Mouse (Mus musculus): Measurements from ENCODE around the gene Gm44973. TPM values are rescaled to one million over a fixed set of nuclear protein-coding genes. Genes with fewer than 3 reads are reported as not detected.
"Not testable (repeated sequence)": the region's sequence is repeated elsewhere in the genome, so short reads cannot be mapped to it uniquely, and the experiment has no call there.

Gm44973 gene
- total and polyA plus RNA-seq, 3 experiments: not detected

- H3K36me3 ChIP-seq (replicated peaks): peaks cover 55% of the 10 kb centered on the region
- H3K9me3 ChIP-seq (replicated peaks): no peaks in the 10 kb centered on the region
- no peak for ATAC-seq (ENCODE audit: extremely low read depth, insufficient number of reproducible peaks, low FRiP score, poor library complexity, severe bottlenecking)
- TF ChIP-seq TAL1 (conservative IDR thresholded peaks at IDR 0.05; ENCODE audit: low read depth, low read length) (no peak), POLR2AphosphoS5 (IDR thresholded peaks at IDR 0.05; ENCODE audit: insufficient replicate concordance, low read depth, low read length) (no peak), CTCF (IDR thresholded peaks at IDR 0.05; ENCODE audit: low read depth, low read length) (no peak), GATA1 (IDR thresholded peaks at IDR 0.05; ENCODE audit: borderline replicate concordance, low read length) (no peak), GATA2 (IDR thresholded peaks at IDR 0.05; ENCODE audit: borderline replicate concordance, low read depth, low read length) (no peak)
- H3K27me3 ChIP-seq (ENCODE audit: insufficient read depth, low read length): no peaks in the 10 kb centered on the region
- H3K4me1 ChIP-seq (ENCODE audit: insufficient read depth, low read depth, low read length): peaks cover 67% of the 10 kb centered on the region
- DNase-seq (ENCODE audit: low spot score): no peak
- H3K4me3 ChIP-seq (ENCODE audit: low read depth, low read length): peak overlapping the region; percentile 65; the same call in 1 of the 2 replicates
These were observed 49.6 kb downstream of the Gm44973 start for GRCm38 (mm10) chr7:5064886-5065285.

- Histone ChIP-seq H3K36me3 (replicated peaks) (peaks cover 98% of the 10 kb centered on the region), H3K9me3 (replicated peaks) (no peaks in the 10 kb centered on the region), H3K4me3 (ENCODE audit: low read depth, low read length) (no peak overlapping the region), H3K27me3 (ENCODE audit: insufficient read depth, low read length) (no peaks in the 10 kb centered on the region), H3K4me1 (ENCODE audit: insufficient read depth, low read depth, low read length) (peaks cover 94% of the 10 kb centered on the region)
- no peak for DNase-seq (ENCODE audit: low spot score)
- no peak for ATAC-seq (ENCODE audit: extremely low read depth, insufficient number of reproducible peaks, low FRiP score, poor library complexity, severe bottlenecking)
- TF ChIP-seq CTCF (IDR thresholded peaks at IDR 0.05; ENCODE audit: low read depth, low read length): no peak
- no peak for TF ChIP-seq TAL1 (conservative IDR thresholded peaks at IDR 0.05; ENCODE audit: low read depth, low read length)
- no peak for TF ChIP-seq GATA2 (IDR thresholded peaks at IDR 0.05; ENCODE audit: borderline replicate concordance, low read depth, low read length)
- TF ChIP-seq GATA1 (IDR thresholded peaks at IDR 0.05; ENCODE audit: borderline replicate concordance, low read length): no peak
- TF ChIP-seq POLR2AphosphoS5 (IDR thresholded peaks at IDR 0.05; ENCODE audit: insufficient replicate concordance, low read depth, low read length): no peak
These were observed 58.3 kb downstream of the Gm44973 start for GRCm38 (mm10) chr7:5073586-5073985.

- Histone ChIP-seq H3K27me3 (ENCODE audit: insufficient read depth, low read length) (no peaks in the 10 kb centered on the region), H3K4me3 (ENCODE audit: low read depth, low read length) (no peak overlapping the region; the same call in 1 of the 2 replicates), H3K9me3 (replicated peaks) (no peaks in the 10 kb centered on the region), H3K4me1 (ENCODE audit: insufficient read depth, low read depth, low read length) (peaks cover 87% of the 10 kb centered on the region), H3K36me3 (replicated peaks) (peaks cover 92% of the 10 kb centered on the region)
- TF ChIP-seq GATA2 (IDR thresholded peaks at IDR 0.05; ENCODE audit: borderline replicate concordance, low read depth, low read length) (no peak), GATA1 (IDR thresholded peaks at IDR 0.05; ENCODE audit: borderline replicate concordance, low read length) (no peak)
- ATAC-seq (ENCODE audit: extremely low read depth, insufficient number of reproducible peaks, low FRiP score, poor library complexity, severe bottlenecking) (no peak), DNase-seq (ENCODE audit: low spot score) (no peak)
These were observed 59.7 kb downstream of the Gm44973 start for GRCm38 (mm10) chr7:5074984-5075383.

GRCm38 (mm10) chr7:5076931-5077330, 61.6 kb downstream of the Gm44973 start:
- peak; percentile 74 for ATAC-seq (ENCODE audit: extremely low read depth, insufficient number of reproducible peaks, low FRiP score, poor library complexity, severe bottlenecking)
- H3K4me1 ChIP-seq (ENCODE audit: insufficient read depth, low read depth, low read length): peaks cover 73% of the 10 kb centered on the region
- H3K9me3 ChIP-seq (replicated peaks): no peaks in the 10 kb centered on the region
- H3K4me3 ChIP-seq (ENCODE audit: low read depth, low read length): no peak overlapping the region
- peak; percentile 48 for DNase-seq (ENCODE audit: low spot score)
- TF ChIP-seq TAL1 (conservative IDR thresholded peaks at IDR 0.05; ENCODE audit: low read depth, low read length) (peak; percentile 75), GATA1 (IDR thresholded peaks at IDR 0.05; ENCODE audit: borderline replicate concordance, low read length) (no peak)
- peaks cover 74% of the 10 kb centered on the region for H3K36me3 ChIP-seq (replicated peaks)
- no peaks in the 10 kb centered on the region for H3K27me3 ChIP-seq (ENCODE audit: insufficient read depth, low read length)

GRCm38 (mm10) chr7:5079365-5080009, 64.2 kb downstream of the Gm44973 start:
- not testable (repeated sequence) for ATAC-seq (ENCODE audit: extremely low read depth, insufficient number of reproducible peaks, low FRiP score, poor library complexity, severe bottlenecking); DNase-seq (ENCODE audit: low spot score); H3K9me3 ChIP-seq (replicated peaks); H3K27me3 ChIP-seq (ENCODE audit: insufficient read depth, low read length)
- peaks cover 69% of the 10 kb centered on the region for H3K36me3 ChIP-seq (replicated peaks)
- H3K4me3 ChIP-seq (ENCODE audit: low read depth, low read length): peak overlapping the region; percentile 98
- H3K4me1 ChIP-seq (ENCODE audit: insufficient read depth, low read depth, low read length): peaks cover 68% of the 10 kb centered on the region

GRCm38 (mm10) chr7:5080010-5080751, 64.9 kb downstream of the Gm44973 start, which contains the start of gene Epn1:
Gene Epn1, plus strand, starts transcription at chr7:5080235.
- H3K4me1 ChIP-seq (ENCODE audit: insufficient read depth, low read depth, low read length): peaks cover 68% of the 10 kb centered on the region
- H3K4me3 ChIP-seq (ENCODE audit: low read depth, low read length): peak within 1 kb of the TSS; percentile 98
- DNase-seq (ENCODE audit: low spot score): peak; percentile 85
- peak; percentile 75; the same call in 1 of the 2 replicates for TF ChIP-seq POLR2AphosphoS5 (IDR thresholded peaks at IDR 0.05; ENCODE audit: insufficient replicate concordance, low read depth, low read length)
- TF ChIP-seq GATA1 (IDR thresholded peaks at IDR 0.05; ENCODE audit: borderline replicate concordance, low read length): no peak
- TF ChIP-seq GATA2 (IDR thresholded peaks at IDR 0.05; ENCODE audit: borderline replicate concordance, low read depth, low read length): no peak
- no peak for TF ChIP-seq TAL1 (conservative IDR thresholded peaks at IDR 0.05; ENCODE audit: low read depth, low read length)
- TF ChIP-seq CTCF (IDR thresholded peaks at IDR 0.05; ENCODE audit: low read depth, low read length): no peak
- no peaks in the 10 kb centered on the region for H3K9me3 ChIP-seq (replicated peaks)
- peaks cover 69% of the 10 kb centered on the region for H3K36me3 ChIP-seq (replicated peaks)
- ATAC-seq (ENCODE audit: extremely low read depth, insufficient number of reproducible peaks, low FRiP score, poor library complexity, severe bottlenecking): peak; percentile 69
- H3K27me3 ChIP-seq (ENCODE audit: insufficient read depth, low read length): no peaks in the 10 kb centered on the region

All from G1E (cell line).